Mouse (Mus musculus) liver, embryonic 14.5 days (tissue): ENCODE measurements around the gene Glrx5.

Experiments
- CTCF ChIP-seq: IDR thresholded peaks from 2 replicates; pipeline ENCODE4 v1.5.1; 2016; ENCODE audit warnings: antibody characterized with exemption, low read depth, control low read depth
- EP300 ChIP-seq: IDR thresholded peaks from 2 replicates; pipeline ENCODE4 v1.6.1; 2016; ENCODE audit warnings: antibody characterized with exemption, low read depth

DNA sequence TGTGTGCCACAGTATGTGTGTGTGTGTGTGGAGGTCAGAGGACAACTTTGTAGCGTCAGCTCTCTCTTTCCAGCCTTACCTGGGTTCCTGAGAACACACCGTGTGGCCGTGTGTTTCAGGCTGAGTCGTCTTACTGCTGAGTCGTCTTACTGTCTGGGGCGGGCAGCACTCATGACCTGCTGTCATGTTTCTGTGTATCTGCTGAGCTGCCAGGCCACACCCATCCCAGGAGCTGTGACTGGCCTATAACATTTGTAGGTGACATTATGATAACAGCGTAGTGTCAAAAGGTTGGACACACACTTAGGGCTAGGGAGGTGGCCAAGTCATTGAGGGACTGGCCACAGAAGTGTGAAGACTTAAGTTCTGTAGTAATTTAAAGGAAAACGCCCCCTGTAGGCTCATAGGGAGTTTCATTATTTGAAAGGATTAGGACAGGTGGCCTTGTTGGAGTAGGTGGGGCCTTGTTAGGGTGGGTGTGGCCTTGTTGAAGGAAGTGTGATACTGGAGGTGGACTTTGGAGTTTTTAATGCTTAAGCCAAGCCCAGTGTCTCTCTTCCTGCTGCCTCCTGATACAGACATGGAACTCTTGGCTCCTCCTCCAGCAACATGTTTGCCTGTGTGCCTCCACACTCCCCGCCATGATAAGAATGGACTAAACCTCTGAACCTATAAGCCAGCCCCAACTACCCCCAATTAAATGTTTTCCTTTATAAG is 36.3 kb upstream of the Glrx5 start:
- TF ChIP-seq CTCF (no peak), EP300 (no peak)
